Mouse (Mus musculus): ENCODE data around the gene Gm37240.

DNA sequence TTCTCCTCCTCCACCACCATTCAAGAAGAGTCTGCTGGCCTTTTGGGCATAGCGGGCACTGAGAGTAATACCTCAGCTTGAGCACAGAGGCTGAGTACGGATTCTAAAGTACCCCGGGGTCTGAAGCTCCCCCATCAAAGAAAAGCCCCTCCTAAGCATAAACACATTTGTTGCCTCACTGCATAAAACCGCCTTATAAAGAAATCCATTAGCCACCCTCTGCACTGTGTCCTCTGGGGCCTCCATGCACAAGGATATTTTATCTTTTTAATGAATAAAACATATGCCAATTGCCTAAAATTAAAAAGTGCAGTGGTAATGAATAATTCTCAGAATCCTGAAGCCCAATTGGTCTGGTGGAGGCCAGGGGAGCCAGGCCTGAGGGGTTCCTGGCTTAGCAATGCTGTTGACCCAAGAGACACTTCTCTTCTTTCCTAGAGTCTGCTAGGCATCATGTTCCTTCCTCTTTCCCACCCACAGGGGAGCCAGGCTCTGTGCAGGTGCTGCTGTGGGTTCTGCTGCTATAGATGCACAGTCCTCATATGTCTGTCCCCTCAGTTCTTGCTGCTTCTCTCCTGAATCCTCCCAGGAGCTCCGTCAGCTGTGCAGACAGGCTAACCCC, 463.8 kb downstream of the Gm37240 start:
- no peak for TF ChIP-seq CTCF (IDR thresholded peaks at IDR 0.05; ENCODE audit: borderline replicate concordance, extremely low read depth, insufficient read depth, insufficient read length)
- no peak for TF ChIP-seq POLR2A (IDR thresholded peaks at IDR 0.05; ENCODE audit: borderline replicate concordance, extremely low read depth, insufficient read depth, insufficient read length, poor library complexity, severe bottlenecking)
